Mouse (Mus musculus): Measurements from ENCODE around the gene Ncoa5. TPM values are rescaled to one million over a fixed set of nuclear protein-coding genes. Genes with fewer than 3 reads are reported as not detected.

Ncoa5 gene
- total and polyA plus RNA-seq, 3 experiments: 41.8 to 50.0 (median 45.7) TPM

GRCm38 (mm10) chr2:164967761-164968440 is 66.8 kb downstream of the Ncoa5 start:
- Histone ChIP-seq H3K9me3 (replicated peaks) (peaks cover 8% of the 10 kb centered on the region; the same call in 1 of the 2 replicates), H3K27me3 (ENCODE audit: insufficient read depth, low read length) (no peaks in the 10 kb centered on the region), H3K4me1 (ENCODE audit: insufficient read depth, low read depth, low read length) (no peaks in the 10 kb centered on the region), H3K36me3 (replicated peaks) (no peaks in the 10 kb centered on the region), H3K4me3 (ENCODE audit: low read depth, low read length) (no peak overlapping the region; the same call in 1 of the 2 replicates)
- ATAC-seq (ENCODE audit: extremely low read depth, insufficient number of reproducible peaks, low FRiP score, poor library complexity, severe bottlenecking) (no peak), DNase-seq (ENCODE audit: low spot score) (no peak)
- TF ChIP-seq CTCF (IDR thresholded peaks at IDR 0.05; ENCODE audit: low read depth, low read length) (no peak), TAL1 (conservative IDR thresholded peaks at IDR 0.05; ENCODE audit: low read depth, low read length) (no peak), GATA1 (IDR thresholded peaks at IDR 0.05; ENCODE audit: borderline replicate concordance, low read length) (no peak), GATA2 (IDR thresholded peaks at IDR 0.05; ENCODE audit: borderline replicate concordance, low read depth, low read length) (no peak), POLR2AphosphoS5 (IDR thresholded peaks at IDR 0.05; ENCODE audit: insufficient replicate concordance, low read depth, low read length) (no peak)

GRCm38 (mm10) chr2:164967193-164967592 is 67.5 kb downstream of the Ncoa5 start:
- H3K4me1 ChIP-seq (ENCODE audit: insufficient read depth, low read depth, low read length): no peaks in the 10 kb centered on the region
- H3K4me3 ChIP-seq (ENCODE audit: low read depth, low read length): no peak overlapping the region
- ATAC-seq (ENCODE audit: extremely low read depth, insufficient number of reproducible peaks, low FRiP score, poor library complexity, severe bottlenecking): no peak
- TF ChIP-seq POLR2AphosphoS5 (IDR thresholded peaks at IDR 0.05; ENCODE audit: insufficient replicate concordance, low read depth, low read length) (no peak), GATA2 (IDR thresholded peaks at IDR 0.05; ENCODE audit: borderline replicate concordance, low read depth, low read length) (no peak), CTCF (IDR thresholded peaks at IDR 0.05; ENCODE audit: low read depth, low read length) (no peak), TAL1 (conservative IDR thresholded peaks at IDR 0.05; ENCODE audit: low read depth, low read length) (no peak), GATA1 (IDR thresholded peaks at IDR 0.05; ENCODE audit: borderline replicate concordance, low read length) (no peak)
- H3K36me3 ChIP-seq (replicated peaks): no peaks in the 10 kb centered on the region
- DNase-seq (ENCODE audit: low spot score): no peak
- H3K9me3 ChIP-seq (replicated peaks): peaks cover 8% of the 10 kb centered on the region; the same call in 1 of the 2 replicates
- H3K27me3 ChIP-seq (ENCODE audit: insufficient read depth, low read length): no peaks in the 10 kb centered on the region

GRCm38 (mm10) chr2:164966381-164966780 is 68.3 kb downstream of the Ncoa5 start:
- TF ChIP-seq CTCF (IDR thresholded peaks at IDR 0.05; ENCODE audit: low read depth, low read length) (no peak), POLR2AphosphoS5 (IDR thresholded peaks at IDR 0.05; ENCODE audit: insufficient replicate concordance, low read depth, low read length) (no peak), GATA1 (IDR thresholded peaks at IDR 0.05; ENCODE audit: borderline replicate concordance, low read length) (no peak), TAL1 (conservative IDR thresholded peaks at IDR 0.05; ENCODE audit: low read depth, low read length) (no peak), GATA2 (IDR thresholded peaks at IDR 0.05; ENCODE audit: borderline replicate concordance, low read depth, low read length) (no peak)
- ATAC-seq (ENCODE audit: extremely low read depth, insufficient number of reproducible peaks, low FRiP score, poor library complexity, severe bottlenecking) (no peak), DNase-seq (ENCODE audit: low spot score) (no peak)
- H3K4me1 ChIP-seq (ENCODE audit: insufficient read depth, low read depth, low read length): peaks cover 4% of the 10 kb centered on the region
- no peaks in the 10 kb centered on the region for H3K27me3 ChIP-seq (ENCODE audit: insufficient read depth, low read length)
- H3K36me3 ChIP-seq (replicated peaks): no peaks in the 10 kb centered on the region
- no peak overlapping the region for H3K4me3 ChIP-seq (ENCODE audit: low read depth, low read length)
- H3K9me3 ChIP-seq (replicated peaks): peaks cover 8% of the 10 kb centered on the region; the same call in 1 of the 2 replicates

GRCm38 (mm10) chr2:164964981-164965380 is 69.7 kb downstream of the Ncoa5 start:
- H3K27me3 ChIP-seq (ENCODE audit: insufficient read depth, low read length): no peaks in the 10 kb centered on the region
- no peak for TF ChIP-seq TAL1 (conservative IDR thresholded peaks at IDR 0.05; ENCODE audit: low read depth, low read length)
- TF ChIP-seq GATA1 (IDR thresholded peaks at IDR 0.05; ENCODE audit: borderline replicate concordance, low read length): no peak
- TF ChIP-seq POLR2AphosphoS5 (IDR thresholded peaks at IDR 0.05; ENCODE audit: insufficient replicate concordance, low read depth, low read length): no peak
- TF ChIP-seq CTCF (IDR thresholded peaks at IDR 0.05; ENCODE audit: low read depth, low read length): no peak
- no peak for TF ChIP-seq GATA2 (IDR thresholded peaks at IDR 0.05; ENCODE audit: borderline replicate concordance, low read depth, low read length)
- no peak for ATAC-seq (ENCODE audit: extremely low read depth, insufficient number of reproducible peaks, low FRiP score, poor library complexity, severe bottlenecking)
- H3K9me3 ChIP-seq (replicated peaks): peaks cover 8% of the 10 kb centered on the region; the same call in 1 of the 2 replicates
- no peak overlapping the region for H3K4me3 ChIP-seq (ENCODE audit: low read depth, low read length)
- DNase-seq (ENCODE audit: low spot score): no peak
- H3K4me1 ChIP-seq (ENCODE audit: insufficient read depth, low read depth, low read length): peaks cover 12% of the 10 kb centered on the region
- H3K36me3 ChIP-seq (replicated peaks): no peaks in the 10 kb centered on the region

- DNase-seq (ENCODE audit: low spot score) (no peak), ATAC-seq (ENCODE audit: extremely low read depth, insufficient number of reproducible peaks, low FRiP score, poor library complexity, severe bottlenecking) (no peak)
- Histone ChIP-seq H3K36me3 (replicated peaks) (no peaks in the 10 kb centered on the region), H3K4me1 (ENCODE audit: insufficient read depth, low read depth, low read length) (peaks cover 13% of the 10 kb centered on the region), H3K9me3 (replicated peaks) (peaks cover 8% of the 10 kb centered on the region; the same call in 1 of the 2 replicates), H3K27me3 (ENCODE audit: insufficient read depth, low read length) (no peaks in the 10 kb centered on the region), H3K4me3 (ENCODE audit: low read depth, low read length) (no peak overlapping the region)
- TF ChIP-seq GATA2 (IDR thresholded peaks at IDR 0.05; ENCODE audit: borderline replicate concordance, low read depth, low read length): no peak
These were observed 70.3 kb downstream of the Ncoa5 start for GRCm38 (mm10) chr2:164964242-164964894.

GRCm38 (mm10) chr2:164962183-164962580 is 72.5 kb downstream of the Ncoa5 start:
- H3K4me3 ChIP-seq (ENCODE audit: low read depth, low read length): no peak overlapping the region
- DNase-seq (ENCODE audit: low spot score): no peak
- no peak for ATAC-seq (ENCODE audit: extremely low read depth, insufficient number of reproducible peaks, low FRiP score, poor library complexity, severe bottlenecking)
- no peaks in the 10 kb centered on the region for H3K9me3 ChIP-seq (replicated peaks)
- H3K27me3 ChIP-seq (ENCODE audit: insufficient read depth, low read length): no peaks in the 10 kb centered on the region
- no peaks in the 10 kb centered on the region for H3K36me3 ChIP-seq (replicated peaks)
- peaks cover 13% of the 10 kb centered on the region for H3K4me1 ChIP-seq (ENCODE audit: insufficient read depth, low read depth, low read length)
- TF ChIP-seq GATA1 (IDR thresholded peaks at IDR 0.05; ENCODE audit: borderline replicate concordance, low read length) (no peak), GATA2 (IDR thresholded peaks at IDR 0.05; ENCODE audit: borderline replicate concordance, low read depth, low read length) (no peak), TAL1 (conservative IDR thresholded peaks at IDR 0.05; ENCODE audit: low read depth, low read length) (no peak), POLR2AphosphoS5 (IDR thresholded peaks at IDR 0.05; ENCODE audit: insufficient replicate concordance, low read depth, low read length) (no peak), CTCF (IDR thresholded peaks at IDR 0.05; ENCODE audit: low read depth, low read length) (no peak)

Measured in G1E (cell line).